Mouse (Mus musculus) limb, embryonic 12.5 days (tissue): ENCODE data around the gene Fam89a. TPM values are rescaled to one million over a fixed set of nuclear protein-coding genes. Genes with fewer than 3 reads are reported as not detected.

Experiments
- ATAC-seq: fragments of 200-750 bp; cut with Nextera tagmentation; 2 replicates; pipeline ENCODE4 v1.8.0; 2017; ENCODE audit warnings: low read depth, moderate TSS enrichment; ENCODE audit not compliant: insufficient number of reproducible peaks, insufficient read depth, low FRiP score, low TSS enrichment
- H3K27ac ChIP-seq: fragments of 300-500 bp; sonication (generic); 2 replicates; pipeline ENCODE4 v1.5.1; 2016; ENCODE audit warnings: mild to moderate bottlenecking, moderate library complexity
- H3K27me3 ChIP-seq: fragments of 300-500 bp; sonication (generic); 2 replicates; pipeline ENCODE4 v1.6.1; 2016; ENCODE audit warnings: mild to moderate bottlenecking, moderate library complexity
- H3K36me3 ChIP-seq: fragments of 300-500 bp; sonication (generic); 2 replicates; pipeline ENCODE4 v1.6.1; 2016; ENCODE audit warnings: mild to moderate bottlenecking, moderate library complexity
- H3K4me1 ChIP-seq: fragments of 300-500 bp; sonication (generic); replicated peaks from 2 replicates; pipeline ENCODE4 v1.6.1; 2016
- H3K4me2 ChIP-seq: fragments of 300-500 bp; sonication (generic); 2 replicates; pipeline ENCODE4 v1.6.1; 2016; ENCODE audit warnings: mild to moderate bottlenecking, moderate library complexity
- H3K4me3 ChIP-seq: fragments of 300-500 bp; sonication (generic); replicated peaks from 2 replicates; pipeline ENCODE4 v1.5.1; 2016; ENCODE audit warnings: mild to moderate bottlenecking
- H3K9ac ChIP-seq: fragments of 300-500 bp; sonication (generic); replicated peaks from 2 replicates; pipeline ENCODE4 v1.6.1; 2016; ENCODE audit warnings: mild to moderate bottlenecking, moderate library complexity
- H3K9me3 ChIP-seq: fragments of 300-500 bp; sonication (generic); 2 replicates; pipeline ENCODE4 v1.6.1; 2016; ENCODE audit warnings: mild to moderate bottlenecking, moderate library complexity
- WGBS: fragments of 180-500 bp; shearing (Covaris S2); methylation state at CpG from one replicate; pipeline ENCODE4 v1.1.7; 2016; 5-methylcytosine and 5-hydroxymethylcytosine counted together
- polyA plus RNA-seq: library from polyadenylated mRNA; unstranded; fragments of >200 nt; fragmentation: Nextera tagmentation; extraction: Ambion mirVana; gene quantifications from 2 replicates; pipeline ENCODE4 v1.2.1, GENCODE M21; 2016

Gene Fam89a
- 4.4 and 4.8 TPM in 2 replicates for polyA plus RNA-seq

- Histone ChIP-seq H3K27me3 (peaks cover 63% of the 10 kb centered on the region), H3K9ac (peak within 1 kb of the TSS; percentile 53), H3K4me2 (peak within 1 kb of the TSS; percentile 84), H3K9me3 (no peaks in the 10 kb centered on the region), H3K36me3 (no peaks in the 10 kb centered on the region), H3K4me1 (peaks cover 19% of the 10 kb centered on the region), H3K27ac (no peak within 1 kb of the TSS), H3K4me3 (peak within 1 kb of the TSS; percentile 65)
- peak; percentile 63; the same call in 1 of the 2 replicates for ATAC-seq
- under 1% methylated on average over 38 of the region's 41 CpGs for whole genome bisulfite sequencing
These were observed at the start of gene Fam89a for GRCm38 (mm10) chr8:124751709-124752173. Gene Fam89a, minus strand, starts transcription at chr8:124751832.

GRCm38 (mm10) chr8:124800542-124800941 is 48.9 kb upstream of the Fam89a start:
- Histone ChIP-seq H3K9ac (no peak overlapping the region), H3K27ac (no peak overlapping the region), H3K9me3 (no peaks in the 10 kb centered on the region), H3K4me2 (no peak overlapping the region), H3K27me3 (peaks cover 61% of the 10 kb centered on the region), H3K4me1 (no peaks in the 10 kb centered on the region), H3K36me3 (no peaks in the 10 kb centered on the region), H3K4me3 (no peak overlapping the region)
- no peak for ATAC-seq
- WGBS: 32% methylated on average over 11 of the region's 11 CpGs

- Histone ChIP-seq H3K4me2 (no peak overlapping the region), H3K4me1 (peaks cover 26% of the 10 kb centered on the region), H3K9me3 (no peaks in the 10 kb centered on the region), H3K4me3 (no peak overlapping the region), H3K9ac (no peak overlapping the region), H3K27me3 (peaks cover 85% of the 10 kb centered on the region), H3K36me3 (no peaks in the 10 kb centered on the region), H3K27ac (no peak overlapping the region)
- no peak for ATAC-seq
- WGBS: 66% methylated on average over 8 of the region's 8 CpGs
These were observed 44.3 kb upstream of the Fam89a start for GRCm38 (mm10) chr8:124795781-124796488.

- H3K27ac ChIP-seq: no peak overlapping the region
- H3K27me3 ChIP-seq: peaks cover 91% of the 10 kb centered on the region
- peaks cover 26% of the 10 kb centered on the region for H3K4me1 ChIP-seq
- peak overlapping the region; percentile 67 for H3K4me3 ChIP-seq
- no peak overlapping the region for H3K9ac ChIP-seq
- H3K36me3 ChIP-seq: no peaks in the 10 kb centered on the region
- WGBS: 1% methylated on average over 25 of the region's 25 CpGs
- ATAC-seq: no peak
- H3K9me3 ChIP-seq: no peaks in the 10 kb centered on the region
- H3K4me2 ChIP-seq: peak overlapping the region; percentile 100
These were observed 42.8 kb upstream of the Fam89a start for GRCm38 (mm10) chr8:124794486-124794780.

- under 1% methylated on average over 81 of the region's 81 CpGs for WGBS
- no peaks in the 10 kb centered on the region for H3K9me3 ChIP-seq
- H3K9ac ChIP-seq: no peak overlapping the region
- peak overlapping the region; percentile 100 for H3K4me2 ChIP-seq
- peaks cover 26% of the 10 kb centered on the region for H3K4me1 ChIP-seq
- no peak for ATAC-seq
- no peak overlapping the region for H3K27ac ChIP-seq
- H3K27me3 ChIP-seq: peaks cover 91% of the 10 kb centered on the region
- H3K4me3 ChIP-seq: peak overlapping the region; percentile 67
- no peaks in the 10 kb centered on the region for H3K36me3 ChIP-seq
These were observed 42.2 kb upstream of the Fam89a start for GRCm38 (mm10) chr8:124793661-124794485.

GRCm38 (mm10) chr8:124793172-124793651 is 41.6 kb upstream of the Fam89a start:
- H3K9me3 ChIP-seq: no peaks in the 10 kb centered on the region
- H3K4me3 ChIP-seq: peak overlapping the region; percentile 67
- no peaks in the 10 kb centered on the region for H3K36me3 ChIP-seq
- H3K4me2 ChIP-seq: peak overlapping the region; percentile 100
- ATAC-seq: peak; percentile 72
- under 1% methylated on average over 46 of the region's 51 CpGs for WGBS
- peaks cover 84% of the 10 kb centered on the region for H3K27me3 ChIP-seq
- H3K27ac ChIP-seq: no peak overlapping the region
- peaks cover 26% of the 10 kb centered on the region for H3K4me1 ChIP-seq
- H3K9ac ChIP-seq: 0 out of 2 replicates have a peak overlapping the region, but pooled peaks have one; percentile 18

GRCm38 (mm10) chr8:124792708-124793107 is 41.1 kb upstream of the Fam89a start, which contains the start of gene Trim67:
Gene Trim67, plus strand, starts transcription at chr8:124793092.
- peak; percentile 87 for ATAC-seq
- peaks cover 26% of the 10 kb centered on the region for H3K4me1 ChIP-seq
- peak within 1 kb of the TSS; percentile 18; the same call in 1 of the 2 replicates for H3K9ac ChIP-seq
- peak within 1 kb of the TSS; percentile 100 for H3K4me2 ChIP-seq
- no peaks in the 10 kb centered on the region for H3K36me3 ChIP-seq
- H3K27me3 ChIP-seq: peaks cover 83% of the 10 kb centered on the region
- peak within 1 kb of the TSS; percentile 67 for H3K4me3 ChIP-seq
- no peak within 1 kb of the TSS for H3K27ac ChIP-seq
- under 1% methylated on average over 36 of the region's 39 CpGs for WGBS
- H3K9me3 ChIP-seq: no peaks in the 10 kb centered on the region

- H3K27me3 ChIP-seq: peaks cover 82% of the 10 kb centered on the region
- peak overlapping the region; percentile 100 for H3K4me2 ChIP-seq
- H3K4me3 ChIP-seq: peak overlapping the region; percentile 67
- 2% methylated on average over 32 of the region's 32 CpGs for WGBS
- peak overlapping the region; percentile 13; the same call in 1 of the 2 replicates for H3K9ac ChIP-seq
- no peak for ATAC-seq
- no peaks in the 10 kb centered on the region for H3K9me3 ChIP-seq
- no peak overlapping the region for H3K27ac ChIP-seq
- H3K36me3 ChIP-seq: no peaks in the 10 kb centered on the region
- H3K4me1 ChIP-seq: peaks cover 26% of the 10 kb centered on the region
These were observed 40.6 kb upstream of the Fam89a start for GRCm38 (mm10) chr8:124792186-124792585.

- peaks cover 26% of the 10 kb centered on the region for H3K4me1 ChIP-seq
- 45% methylated on average over 4 of the region's 4 CpGs for WGBS
- H3K9ac ChIP-seq: peak overlapping the region; percentile 13; the same call in 1 of the 2 replicates
- H3K36me3 ChIP-seq: no peaks in the 10 kb centered on the region
- H3K9me3 ChIP-seq: no peaks in the 10 kb centered on the region
- H3K27me3 ChIP-seq: peaks cover 81% of the 10 kb centered on the region
- peak overlapping the region; percentile 100 for H3K4me2 ChIP-seq
- no peak for ATAC-seq
- H3K27ac ChIP-seq: no peak overlapping the region
- peak overlapping the region; percentile 67 for H3K4me3 ChIP-seq
These were observed 40.1 kb upstream of the Fam89a start for GRCm38 (mm10) chr8:124791751-124792150.

GRCm38 (mm10) chr8:124790676-124791075 is 39.0 kb upstream of the Fam89a start:
- Histone ChIP-seq H3K9ac (no peak overlapping the region), H3K4me2 (no peak overlapping the region), H3K4me1 (peaks cover 26% of the 10 kb centered on the region), H3K36me3 (no peaks in the 10 kb centered on the region), H3K9me3 (no peaks in the 10 kb centered on the region), H3K27ac (no peak overlapping the region), H3K4me3 (no peak overlapping the region), H3K27me3 (peaks cover 79% of the 10 kb centered on the region)
- 78% methylated on average over 4 of the region's 4 CpGs for WGBS
- ATAC-seq: no peak

GRCm38 (mm10) chr8:124784613-124785012 is 33.0 kb upstream of the Fam89a start:
- H3K9me3 ChIP-seq: no peaks in the 10 kb centered on the region
- H3K27ac ChIP-seq: no peak overlapping the region
- ATAC-seq: no peak
- peaks cover 37% of the 10 kb centered on the region for H3K27me3 ChIP-seq
- H3K4me3 ChIP-seq: no peak overlapping the region
- no peaks in the 10 kb centered on the region for H3K36me3 ChIP-seq
- no peak overlapping the region for H3K4me2 ChIP-seq
- no peak overlapping the region for H3K9ac ChIP-seq
- H3K4me1 ChIP-seq: no peaks in the 10 kb centered on the region
- 90% methylated on average over 13 of the region's 13 CpGs for WGBS
